Mouse (Mus musculus) intestine, postnatal 0 days (tissue): ENCODE results near the gene Ntsr1. TPM values are rescaled to one million over a fixed set of nuclear protein-coding genes. Genes with fewer than 3 reads are reported as not detected.
A peak's percentile ranks its signal among the peaks of the same experiment; 100 is the strongest.

Experiments used
- ATAC-seq: fragments of 200-750 bp; cut with Nextera tagmentation; 2 replicates; pipeline ENCODE4 v1.8.0; 2017; ENCODE audit warnings: mild to moderate bottlenecking, moderate TSS enrichment, moderate library complexity
- H3K27ac ChIP-seq: fragments of 300-500 bp; sonication (generic); 2 replicates; pipeline ENCODE4 v1.5.1; 2014; ENCODE audit warnings: mild to moderate bottlenecking, low read depth, low read length, moderate library complexity
- H3K27me3 ChIP-seq: fragments of 300-500 bp; sonication (generic); replicated peaks from 2 replicates; pipeline ENCODE4 v1.6.1; 2014; ENCODE audit warnings: low read length, mixed read lengths; ENCODE audit not compliant: control insufficient read depth, insufficient read depth
- H3K36me3 ChIP-seq: fragments of 300-500 bp; sonication (generic); 2 replicates; pipeline ENCODE4 v1.6.1; 2014; ENCODE audit warnings: mild to moderate bottlenecking, moderate library complexity; ENCODE audit not compliant: control insufficient read depth, insufficient read depth
- H3K4me1 ChIP-seq: fragments of 300-500 bp; sonication (generic); replicated peaks from 2 replicates; pipeline ENCODE4 v1.6.1; 2014; ENCODE audit warnings: antibody characterized with exemption, low read length, mixed read lengths; ENCODE audit not compliant: control insufficient read depth, insufficient read depth
- H3K4me2 ChIP-seq: fragments of 300-500 bp; sonication (generic); replicated peaks from 2 replicates; pipeline ENCODE4 v1.6.1; 2014; ENCODE audit warnings: low read depth, mild to moderate bottlenecking, moderate library complexity
- H3K4me3 ChIP-seq: fragments of 300-500 bp; sonication (generic); 2 replicates; pipeline ENCODE4 v1.5.1; 2014; ENCODE audit warnings: low read depth, low read length
- H3K9ac ChIP-seq: fragments of 300-500 bp; sonication (generic); 2 replicates; pipeline ENCODE4 v1.6.1; 2014; ENCODE audit warnings: mild to moderate bottlenecking, low read depth, low read length
- H3K9me3 ChIP-seq: fragments of 300-500 bp; sonication (generic); 2 replicates; pipeline ENCODE4 v1.6.1; 2016; ENCODE audit warnings: mixed run types; ENCODE audit not compliant: control insufficient read depth
- CTCF ChIP-seq: sonication (generic); IDR thresholded peaks from 2 replicates; pipeline ENCODE4 v1.5.1; 2016; ENCODE audit warnings: low read depth, mild to moderate bottlenecking, control low read depth, antibody characterized with exemption, moderate library complexity
- WGBS: fragments of 180-500 bp; shearing (Covaris S2); extraction: QIAGEN DNeasy Blood & Tissue Kit; methylation state at CpG from one replicate; pipeline ENCODE4 v1.1.7; 2014; 5-methylcytosine and 5-hydroxymethylcytosine counted together
- polyA plus RNA-seq: library from polyadenylated mRNA; unstranded; fragments of >200 nt; fragmentation: Nextera tagmentation; extraction: Ambion mirVana; gene quantifications from 2 replicates; pipeline ENCODE4 v1.2.1, GENCODE M21; 2015

The Ntsr1 gene
- polyA plus RNA-seq, 1 experiment from 2014 or later = 0.74 TPM

- Histone ChIP-seq H3K4me1 (no peaks in the 10 kb centered on the region), H3K27me3 (no peaks in the 10 kb centered on the region), H3K9ac (no peak overlapping the region), H3K4me3 (no peak overlapping the region), H3K27ac (no peak overlapping the region), H3K9me3 (no peaks in the 10 kb centered on the region), H3K36me3 (no peaks in the 10 kb centered on the region), H3K4me2 (no peak overlapping the region)
- ATAC-seq = no peak
- 85% methylated on average over 18 of the region's 18 CpGs for WGBS
- TF ChIP-seq CTCF = no peak
Observed at GRCm38 (mm10) chr2:180545046-180545445, 45.3 kb downstream of the Ntsr1 start.

- Histone ChIP-seq H3K9ac (no peak overlapping the region), H3K4me3 (no peak overlapping the region), H3K4me2 (no peak overlapping the region), H3K27ac (no peak overlapping the region), H3K4me1 (no peaks in the 10 kb centered on the region), H3K9me3 (no peaks in the 10 kb centered on the region), H3K36me3 (no peaks in the 10 kb centered on the region), H3K27me3 (no peaks in the 10 kb centered on the region)
- WGBS = 11% methylated on average over 8 of the region's 8 CpGs
- no peak for TF ChIP-seq CTCF
- no peak for ATAC-seq
Observed at GRCm38 (mm10) chr2:180547384-180548106, 47.8 kb downstream of the Ntsr1 start.

GRCm38 (mm10) chr2:180552340-180552739, 52.6 kb downstream of the Ntsr1 start:
- Histone ChIP-seq H3K4me1 (no peaks in the 10 kb centered on the region), H3K27ac (no peak overlapping the region), H3K27me3 (no peaks in the 10 kb centered on the region), H3K9me3 (no peaks in the 10 kb centered on the region), H3K36me3 (no peaks in the 10 kb centered on the region), H3K4me3 (no peak overlapping the region), H3K9ac (no peak overlapping the region), H3K4me2 (no peak overlapping the region)
- WGBS = 45% methylated on average over 3 of the region's 3 CpGs
- no peak for ATAC-seq
- TF ChIP-seq CTCF = no peak

- ATAC-seq = no peak
- no peak overlapping the region for H3K4me2 ChIP-seq
- no peaks in the 10 kb centered on the region for H3K27me3 ChIP-seq
- H3K9me3 ChIP-seq = no peaks in the 10 kb centered on the region
- no peak overlapping the region for H3K9ac ChIP-seq
- WGBS = 60% methylated on average over 3 of the region's 3 CpGs
- H3K4me1 ChIP-seq = no peaks in the 10 kb centered on the region
- no peak overlapping the region for H3K4me3 ChIP-seq
- H3K36me3 ChIP-seq = no peaks in the 10 kb centered on the region
- no peak overlapping the region for H3K27ac ChIP-seq
- peak; percentile 43 for TF ChIP-seq CTCF
Observed at GRCm38 (mm10) chr2:180555219-180555618, 55.4 kb downstream of the Ntsr1 start.

GRCm38 (mm10) chr2:180556470-180556869, 56.7 kb downstream of the Ntsr1 start:
- no peak overlapping the region for H3K4me3 ChIP-seq
- no peak overlapping the region for H3K9ac ChIP-seq
- no peaks in the 10 kb centered on the region for H3K36me3 ChIP-seq
- ATAC-seq = no peak
- no peaks in the 10 kb centered on the region for H3K9me3 ChIP-seq
- H3K4me2 ChIP-seq = no peak overlapping the region
- TF ChIP-seq CTCF = no peak
- H3K27me3 ChIP-seq = 0 out of 2 replicates have a peak, but pooled peaks cover 2% of the 10 kb centered on the region
- H3K4me1 ChIP-seq = no peaks in the 10 kb centered on the region
- WGBS = 62% methylated on average over 3 of the region's 3 CpGs
- H3K27ac ChIP-seq = no peak overlapping the region

- no peaks in the 10 kb centered on the region for H3K4me1 ChIP-seq
- peak; percentile 65 for TF ChIP-seq CTCF
- no peaks in the 10 kb centered on the region for H3K9me3 ChIP-seq
- no peak overlapping the region for H3K4me3 ChIP-seq
- no peak overlapping the region for H3K27ac ChIP-seq
- no peak overlapping the region for H3K9ac ChIP-seq
- no peaks in the 10 kb centered on the region for H3K36me3 ChIP-seq
- no peak overlapping the region for H3K4me2 ChIP-seq
- ATAC-seq = no peak
- peaks cover 8% of the 10 kb centered on the region; the same call in 1 of the 2 replicates for H3K27me3 ChIP-seq
- 58% methylated on average over 5 of the region's 5 CpGs for WGBS
Observed at GRCm38 (mm10) chr2:180560245-180560644, 60.5 kb downstream of the Ntsr1 start.
